Mouse (Mus musculus) intestine, embryonic 15.5 days (tissue): Measurements from ENCODE around the gene Vps33a. TPM values are rescaled to one million over a fixed set of nuclear protein-coding genes. Genes with fewer than 3 reads are reported as not detected.

Experiments
- ATAC-seq: fragments of 200-750 bp; cut with Nextera tagmentation; 2 replicates; pipeline ENCODE4 v1.8.0; 2017; ENCODE audit warnings: moderate TSS enrichment, moderate library complexity
- H3K27ac ChIP-seq: fragments of 300-500 bp; sonication (generic); 2 replicates; pipeline ENCODE4 v1.5.1; 2015; ENCODE audit warnings: mild to moderate bottlenecking, inconsistent platforms
- H3K27me3 ChIP-seq: fragments of 300-500 bp; sonication (generic); replicated peaks from 2 replicates; pipeline ENCODE4 v1.6.1; 2015; ENCODE audit warnings: inconsistent platforms
- H3K36me3 ChIP-seq: fragments of 300-500 bp; sonication (generic); 2 replicates; pipeline ENCODE4 v1.6.1; 2015; ENCODE audit warnings: inconsistent platforms
- H3K4me1 ChIP-seq: fragments of 300-500 bp; sonication (generic); replicated peaks from 2 replicates; pipeline ENCODE4 v1.6.1; 2015; ENCODE audit warnings: inconsistent platforms
- H3K4me2 ChIP-seq: fragments of 300-500 bp; sonication (generic); replicated peaks from 2 replicates; pipeline ENCODE4 v1.6.1; 2015; ENCODE audit warnings: mild to moderate bottlenecking, inconsistent platforms
- H3K4me3 ChIP-seq: fragments of 300-500 bp; sonication (generic); replicated peaks from 2 replicates; pipeline ENCODE4 v1.5.1; 2015; ENCODE audit warnings: inconsistent platforms
- H3K9ac ChIP-seq: fragments of 300-500 bp; sonication (generic); 2 replicates; pipeline ENCODE4 v1.6.1; 2015; ENCODE audit warnings: inconsistent platforms
- H3K9me3 ChIP-seq: fragments of 300-500 bp; sonication (generic); 2 replicates; pipeline ENCODE4 v1.6.1; 2016; ENCODE audit warnings: inconsistent platforms
- WGBS: fragments of 180-500 bp; shearing (Covaris S2); methylation state at CpG from one replicate; pipeline ENCODE4 v1.1.7; 2015; 5-methylcytosine and 5-hydroxymethylcytosine counted together
- polyA plus RNA-seq: library from polyadenylated mRNA; unstranded; fragments of >200 nt; fragmentation: Nextera tagmentation; extraction: Ambion mirVana; gene quantifications from 2 replicates; pipeline ENCODE4 v1.2.1, GENCODE M21; 2015

The Vps33a gene
- polyA plus RNA-seq, 1 experiment from 2014 or later, result 24.4 TPM

DNA sequence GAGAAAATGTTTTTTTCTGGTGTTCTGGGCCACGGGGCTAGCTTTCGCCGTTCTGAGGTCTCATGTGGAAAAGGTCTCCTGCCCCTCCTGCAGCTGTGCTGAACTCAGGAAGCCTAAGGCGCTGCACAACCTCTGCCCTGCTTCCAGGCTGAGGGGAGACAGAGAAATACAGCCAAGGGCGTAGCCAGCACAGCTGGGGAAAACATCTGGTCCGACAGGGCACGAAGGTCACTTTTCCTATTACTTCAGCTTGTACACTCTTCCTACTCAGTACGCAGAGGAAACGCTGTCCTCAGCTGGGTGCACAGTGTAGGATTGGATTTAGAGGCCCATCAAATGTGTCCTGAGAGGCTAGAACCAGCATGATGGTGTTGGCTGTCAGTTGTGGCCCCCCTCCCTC lies 82.9 kb downstream of the Vps33a start:
- H3K4me3 ChIP-seq, result no peak overlapping the region
- no peaks in the 10 kb centered on the region for H3K9me3 ChIP-seq
- 0 out of 2 replicates have a peak, but pooled peaks cover 7% of the 10 kb centered on the region for H3K4me1 ChIP-seq
- 47% methylated on average over 9 of the region's 9 CpGs for WGBS
- no peak overlapping the region for H3K4me2 ChIP-seq
- no peak for ATAC-seq
- H3K36me3 ChIP-seq, result no peaks in the 10 kb centered on the region
- no peaks in the 10 kb centered on the region for H3K27me3 ChIP-seq
- H3K9ac ChIP-seq, result no peak overlapping the region
- no peak overlapping the region for H3K27ac ChIP-seq

DNA sequence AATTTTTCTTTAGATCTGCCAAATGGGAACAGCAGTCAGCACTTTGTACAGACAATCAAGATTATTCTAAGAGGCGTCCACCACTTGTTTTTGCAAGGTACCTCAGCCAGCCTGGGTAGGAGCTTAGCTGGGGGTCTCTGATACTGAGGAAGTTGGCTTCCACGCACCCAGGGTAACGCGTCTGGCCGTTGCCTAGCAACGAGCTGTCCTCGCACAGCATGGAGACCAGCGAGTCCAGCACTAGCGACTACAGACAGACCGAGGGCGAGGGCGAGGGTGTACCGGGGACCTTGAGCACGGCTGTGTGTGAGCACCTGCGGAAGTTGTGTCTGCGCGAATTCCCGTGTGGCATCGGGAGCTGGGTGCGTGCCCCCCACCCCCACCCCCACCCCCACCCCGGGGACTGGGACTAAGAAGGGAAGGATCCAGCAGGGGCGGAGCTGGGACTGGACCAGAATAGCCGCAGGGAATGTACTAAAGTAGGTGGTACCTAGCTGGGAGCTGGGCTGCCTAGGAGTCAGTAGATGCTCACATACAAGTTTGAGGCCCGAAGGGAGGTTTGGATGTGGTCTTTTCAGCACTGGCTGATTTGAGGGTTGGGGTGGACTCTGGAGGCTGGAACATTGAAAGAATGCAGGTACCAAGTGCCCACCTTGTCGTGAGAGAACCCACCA lies 83.6 kb downstream of the Vps33a start, which contains the start of the genes Lrrc43 and Il31:
TSS of gene Lrrc43 (plus strand) at position 194 of the 674 bp plus-strand sequence.
TSS of gene Il31 (minus strand) at position 378 of the 674 bp plus-strand sequence.
- H3K27ac ChIP-seq, result no peak within 1 kb of the TSS
- 0 out of 2 replicates have a peak, but pooled peaks cover 7% of the 10 kb centered on the region for H3K4me1 ChIP-seq
- no peaks in the 10 kb centered on the region for H3K27me3 ChIP-seq
- peak within 1 kb of the TSS; percentile 54 for H3K4me2 ChIP-seq
- H3K4me3 ChIP-seq, result no peak within 1 kb of the TSS
- ATAC-seq, result 0 out of 2 replicates have a peak, but pooled peaks have one; percentile 56
- no peaks in the 10 kb centered on the region for H3K36me3 ChIP-seq
- 10% methylated on average over 25 of the region's 25 CpGs for WGBS
- no peak within 1 kb of the TSS for H3K9ac ChIP-seq
- no peaks in the 10 kb centered on the region for H3K9me3 ChIP-seq

GRCm38 (mm10) chr5:123487659-123488395 lies 85.0 kb downstream of the Vps33a start:
- Histone ChIP-seq H3K9ac (no peak overlapping the region), H3K36me3 (no peaks in the 10 kb centered on the region), H3K27ac (no peak overlapping the region), H3K4me2 (no peak overlapping the region), H3K27me3 (no peaks in the 10 kb centered on the region), H3K9me3 (no peaks in the 10 kb centered on the region), H3K4me1 (0 out of 2 replicates have a peak, but pooled peaks cover 7% of the 10 kb centered on the region), H3K4me3 (no peak overlapping the region)
- 80% methylated on average over 11 of the region's 11 CpGs for WGBS
- ATAC-seq, result no peak

Other genes with a start within 250 kb of the Vps33a start
- gene Bcl7a, start 229.2 kb downstream of the Vps33a start, polyA plus RNA-seq, result 15.9 and 16.4 TPM in 2 replicates
- gene Mlxip, start 178.2 kb downstream of the Vps33a start, polyA plus RNA-seq, result 19.2 and 22.4 TPM in 2 replicates
- not detected in 2 replicates for gene Lrrc43, start 83.7 kb downstream of the Vps33a start, polyA plus RNA-seq
- gene Il31, start 83.5 kb downstream of the Vps33a start, polyA plus RNA-seq, result not detected in 2 replicates
- 0.38 and 0.40 TPM in 2 replicates for gene B3gnt4, start 62.6 kb downstream of the Vps33a start, polyA plus RNA-seq
- 98.0 and 99.7 TPM in 2 replicates for gene Diablo, start 48.9 kb downstream of the Vps33a start, polyA plus RNA-seq
- gene Gm49027, start 47.5 kb downstream of the Vps33a start, polyA plus RNA-seq, result 10.6 and 11.2 TPM in 2 replicates
- gene Clip1, start 111.6 kb upstream of the Vps33a start, polyA plus RNA-seq, result 29.9 TPM in 2 replicates
- gene Zcchc8, start 148.1 kb upstream of the Vps33a start, polyA plus RNA-seq, result 63.1 and 68.9 TPM in 2 replicates
- gene Rsrc2, start 176.4 kb upstream of the Vps33a start, polyA plus RNA-seq, result 90.5 and 100 TPM in 2 replicates
- gene Kntc1, start 176.7 kb upstream of the Vps33a start, polyA plus RNA-seq, result 19.7 and 21.7 TPM in 2 replicates